Mouse (Mus musculus) liver, embryonic 16.5 days (tissue): Measurements from ENCODE around the gene Gstp2. TPM values are rescaled to one million over a fixed set of nuclear protein-coding genes. Genes with fewer than 3 reads are reported as not detected.

Experiments used
- ATAC-seq: fragments of 200-750 bp; cut with Nextera tagmentation; 2 replicates; pipeline ENCODE4 v1.8.0; 2017; ENCODE audit warnings: low read depth, mild to moderate bottlenecking, moderate number of reproducible peaks, moderate library complexity
- H3K27ac ChIP-seq: fragments of 300-500 bp; sonication (generic); 2 replicates; pipeline ENCODE4 v1.5.1; 2014; ENCODE audit warnings: mild to moderate bottlenecking, low read length
- H3K27me3 ChIP-seq: fragments of 300-500 bp; sonication (generic); 2 replicates; pipeline ENCODE4 v1.6.1; 2014; ENCODE audit warnings: low read depth, low read length, mixed read lengths; ENCODE audit not compliant: control insufficient read depth, insufficient read depth
- H3K36me3 ChIP-seq: fragments of 300-500 bp; sonication (generic); 2 replicates; pipeline ENCODE4 v1.6.1; 2014; ENCODE audit warnings: mild to moderate bottlenecking; ENCODE audit not compliant: control insufficient read depth, insufficient read depth
- H3K4me1 ChIP-seq: fragments of 300-500 bp; sonication (generic); 2 replicates; pipeline ENCODE4 v1.6.1; 2014; ENCODE audit warnings: low read depth, low read length, mixed read lengths; ENCODE audit not compliant: control insufficient read depth
- H3K4me2 ChIP-seq: fragments of 300-500 bp; sonication (generic); 2 replicates; pipeline ENCODE4 v1.6.1; 2014; ENCODE audit warnings: low read depth, low read length, mixed read lengths
- H3K4me3 ChIP-seq: fragments of 300-500 bp; sonication (generic); 2 replicates; pipeline ENCODE4 v1.5.1; 2014; ENCODE audit warnings: low read depth, mild to moderate bottlenecking, low read length
- H3K9ac ChIP-seq: fragments of 300-500 bp; sonication (generic); 2 replicates; pipeline ENCODE4 v1.6.1; 2014; ENCODE audit warnings: low read depth, low read length
- H3K9me3 ChIP-seq: fragments of 300-500 bp; sonication (generic); replicated peaks from 2 replicates; pipeline ENCODE4 v1.6.1; 2016; ENCODE audit warnings: low read length; ENCODE audit not compliant: control insufficient read depth
- WGBS: fragments of 180-500 bp; shearing (Covaris S2); extraction: QIAGEN DNeasy Blood & Tissue Kit; methylation state at CpG from one replicate; pipeline ENCODE4 v1.1.7; 2014; ENCODE audit not compliant: insufficient replicate concordance; 5-methylcytosine and 5-hydroxymethylcytosine counted together
- polyA plus RNA-seq: library from polyadenylated mRNA; unstranded; fragments of >200 nt; fragmentation: Nextera tagmentation; extraction: Ambion mirVana; gene quantifications from 2 replicates; pipeline ENCODE4 v1.2.1, GENCODE M21; 2015

Gene Gstp2
- polyA plus RNA-seq, 1 experiment from 2014 or later, result 6.1 TPM

DNA sequence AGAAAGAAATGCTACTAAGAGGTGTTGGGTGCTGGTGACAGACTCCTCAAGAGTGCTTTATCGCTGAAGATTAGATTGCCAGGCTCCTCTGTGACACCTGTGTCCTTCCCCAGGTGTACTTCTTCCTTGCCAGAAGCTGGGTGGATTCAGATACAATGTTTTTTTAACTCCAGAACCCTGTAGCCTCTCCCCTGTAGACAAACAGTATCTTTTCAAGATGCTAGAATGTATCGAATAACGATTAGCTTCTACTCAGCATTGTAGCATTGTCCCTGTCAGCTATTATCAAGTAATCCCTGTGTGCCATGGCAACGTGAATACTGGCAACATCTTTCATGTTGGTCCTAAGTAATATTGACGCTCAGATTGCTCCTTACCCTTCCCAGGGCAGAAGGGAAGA is 12.1 kb downstream of the Gstp2 start:
- no peak overlapping the region for H3K9ac ChIP-seq
- no peak for ATAC-seq

DNA sequence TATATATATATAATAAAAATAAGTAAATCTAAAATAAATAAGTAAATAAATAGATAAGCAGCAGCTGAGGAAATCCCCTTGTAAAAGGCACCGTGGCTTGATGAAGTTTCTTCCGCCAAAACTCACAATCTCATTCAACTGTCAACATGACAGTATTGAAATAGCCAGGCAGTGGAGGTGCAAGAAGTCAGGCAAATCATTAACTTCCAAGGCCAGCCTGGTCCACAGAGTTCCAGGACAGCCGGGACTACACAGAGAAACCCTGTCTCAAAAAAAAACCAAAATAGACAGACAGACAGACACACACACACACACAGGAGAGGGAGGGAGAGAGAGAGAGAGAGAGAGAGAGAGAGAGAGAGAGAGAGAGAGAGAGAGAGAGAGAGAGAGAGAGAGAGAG is 12.5 kb downstream of the Gstp2 start:
- H3K4me2 ChIP-seq, result no peak overlapping the region
- H3K27me3 ChIP-seq, result no peaks in the 10 kb centered on the region
- no peak overlapping the region for H3K9ac ChIP-seq
- WGBS, result 57% methylated on average over 3 of the region's 3 CpGs
- peaks cover 17% of the 10 kb centered on the region for H3K4me1 ChIP-seq
- no peak overlapping the region for H3K4me3 ChIP-seq
- no peaks in the 10 kb centered on the region for H3K9me3 ChIP-seq
- H3K27ac ChIP-seq, result peak overlapping the region; percentile 60
- ATAC-seq, result peak; percentile 57
- H3K36me3 ChIP-seq, result no peaks in the 10 kb centered on the region; the same call in 1 of the 2 replicates

More for the DNA sequence above, 12.1 kb downstream of the Gstp2 start:
- no peak overlapping the region for H3K4me3 ChIP-seq
- no peaks in the 10 kb centered on the region for H3K9me3 ChIP-seq
- no peak overlapping the region for H3K4me2 ChIP-seq
- H3K27ac ChIP-seq, result peak overlapping the region; percentile 8; the same call in 1 of the 2 replicates
- peaks cover 19% of the 10 kb centered on the region for H3K4me1 ChIP-seq
- WGBS, result 60% methylated on average over 5 of the region's 5 CpGs
- H3K27me3 ChIP-seq, result no peaks in the 10 kb centered on the region
- no peaks in the 10 kb centered on the region; the same call in 1 of the 2 replicates for H3K36me3 ChIP-seq

DNA sequence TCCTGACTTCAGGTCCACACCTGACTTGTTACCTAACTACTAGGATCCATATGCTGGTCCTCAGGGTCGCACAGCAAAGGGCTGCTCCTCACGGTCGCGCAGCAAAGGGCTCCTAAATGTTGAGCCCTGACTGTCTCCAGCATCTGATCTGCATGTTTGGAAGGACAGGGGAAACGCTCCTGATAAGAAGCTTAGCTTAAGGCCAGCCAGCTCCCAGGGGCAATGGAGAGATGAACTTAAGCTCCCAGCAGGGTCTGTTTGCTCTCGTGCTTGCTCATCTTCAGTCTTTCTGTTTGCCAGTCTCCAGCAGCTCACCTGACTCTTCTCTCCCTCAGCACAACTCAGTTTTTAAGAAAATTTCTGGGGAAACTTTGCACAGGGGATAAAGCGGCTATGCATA is 13.2 kb downstream of the Gstp2 start:
- no peak for ATAC-seq
- no peaks in the 10 kb centered on the region for H3K27me3 ChIP-seq
- no peak overlapping the region for H3K4me2 ChIP-seq
- peaks cover 12% of the 10 kb centered on the region for H3K4me1 ChIP-seq
- H3K4me3 ChIP-seq, result no peak overlapping the region
- H3K9me3 ChIP-seq, result no peaks in the 10 kb centered on the region
- H3K27ac ChIP-seq, result peak overlapping the region; percentile 60
- 45% methylated on average over 7 of the region's 7 CpGs for WGBS
- H3K9ac ChIP-seq, result no peak overlapping the region
- no peaks in the 10 kb centered on the region; the same call in 1 of the 2 replicates for H3K36me3 ChIP-seq

GRCm38 (mm10) chr19:4027576-4027975 is 18.2 kb downstream of the Gstp2 start:
- H3K36me3 ChIP-seq, result no peaks in the 10 kb centered on the region
- H3K4me2 ChIP-seq, result no peak overlapping the region
- no peak for ATAC-seq
- H3K9ac ChIP-seq, result no peak overlapping the region
- H3K27ac ChIP-seq, result no peak overlapping the region
- no peaks in the 10 kb centered on the region; the same call in 1 of the 2 replicates for H3K9me3 ChIP-seq
- no peak overlapping the region for H3K4me3 ChIP-seq
- no peaks in the 10 kb centered on the region for H3K27me3 ChIP-seq
- H3K4me1 ChIP-seq, result no peaks in the 10 kb centered on the region

GRCm38 (mm10) chr19:4023185-4023584 is 22.6 kb downstream of the Gstp2 start:
- Histone ChIP-seq H3K9me3 (no peaks in the 10 kb centered on the region; the same call in 1 of the 2 replicates), H3K4me2 (no peak overlapping the region), H3K36me3 (no peaks in the 10 kb centered on the region), H3K27me3 (no peaks in the 10 kb centered on the region), H3K4me1 (peaks cover 12% of the 10 kb centered on the region), H3K27ac (no peak overlapping the region), H3K9ac (no peak overlapping the region), H3K4me3 (no peak overlapping the region)
- 54% methylated on average over 7 of the region's 7 CpGs for WGBS
- no peak for ATAC-seq

DNA sequence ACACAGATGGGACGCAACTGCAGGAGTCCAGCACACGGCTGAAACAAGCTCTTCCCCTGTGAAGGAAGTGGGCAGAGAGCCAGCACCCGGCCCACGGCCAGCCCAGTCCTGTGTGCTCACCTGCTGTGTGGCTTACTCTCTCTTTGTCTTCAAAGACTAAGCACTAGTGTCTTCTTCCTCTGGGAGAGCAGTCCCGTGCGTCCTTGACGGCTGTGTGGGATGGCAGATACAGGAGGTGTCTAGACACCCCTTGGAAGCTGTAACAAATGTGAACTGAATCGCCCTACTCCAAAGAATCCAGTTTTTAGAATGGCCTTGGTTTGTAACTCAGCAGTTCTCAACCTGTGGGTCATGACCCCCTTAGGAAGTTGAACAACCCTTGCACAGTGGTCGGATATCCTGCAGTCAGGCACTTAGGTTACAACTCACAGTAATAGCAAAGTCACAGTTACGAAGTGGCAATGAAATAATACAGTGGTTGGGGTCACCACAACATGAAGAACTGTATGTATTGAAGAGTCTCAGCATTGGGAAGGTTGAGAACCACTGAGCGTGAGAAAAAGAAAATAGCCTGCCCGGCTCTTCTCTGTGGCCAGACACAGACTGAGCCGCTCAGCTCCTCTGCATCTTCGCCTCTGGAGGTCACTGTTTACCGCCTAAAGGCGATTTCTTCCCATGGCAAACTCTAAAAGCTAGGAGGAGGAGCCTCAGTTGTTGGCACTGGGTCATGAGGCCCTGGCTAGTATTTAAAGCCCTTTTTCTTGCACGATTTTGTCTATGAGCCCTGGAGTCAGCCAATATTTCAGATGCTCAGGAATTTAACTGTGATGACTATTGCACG is 26.9 kb downstream of the Gstp2 start:
- Histone ChIP-seq H3K9me3 (no peaks in the 10 kb centered on the region), H3K9ac (peak overlapping the region; percentile 22; the same call in 1 of the 2 replicates), H3K27me3 (no peaks in the 10 kb centered on the region), H3K27ac (0 out of 2 replicates have a peak overlapping the region, but pooled peaks have one; percentile 14), H3K4me3 (no peak overlapping the region), H3K4me1 (peaks cover 25% of the 10 kb centered on the region), H3K4me2 (peak overlapping the region; percentile 21; the same call in 1 of the 2 replicates), H3K36me3 (no peaks in the 10 kb centered on the region)
- 29% methylated on average over 18 of the region's 18 CpGs for WGBS
- peak; percentile 78 for ATAC-seq

DNA sequence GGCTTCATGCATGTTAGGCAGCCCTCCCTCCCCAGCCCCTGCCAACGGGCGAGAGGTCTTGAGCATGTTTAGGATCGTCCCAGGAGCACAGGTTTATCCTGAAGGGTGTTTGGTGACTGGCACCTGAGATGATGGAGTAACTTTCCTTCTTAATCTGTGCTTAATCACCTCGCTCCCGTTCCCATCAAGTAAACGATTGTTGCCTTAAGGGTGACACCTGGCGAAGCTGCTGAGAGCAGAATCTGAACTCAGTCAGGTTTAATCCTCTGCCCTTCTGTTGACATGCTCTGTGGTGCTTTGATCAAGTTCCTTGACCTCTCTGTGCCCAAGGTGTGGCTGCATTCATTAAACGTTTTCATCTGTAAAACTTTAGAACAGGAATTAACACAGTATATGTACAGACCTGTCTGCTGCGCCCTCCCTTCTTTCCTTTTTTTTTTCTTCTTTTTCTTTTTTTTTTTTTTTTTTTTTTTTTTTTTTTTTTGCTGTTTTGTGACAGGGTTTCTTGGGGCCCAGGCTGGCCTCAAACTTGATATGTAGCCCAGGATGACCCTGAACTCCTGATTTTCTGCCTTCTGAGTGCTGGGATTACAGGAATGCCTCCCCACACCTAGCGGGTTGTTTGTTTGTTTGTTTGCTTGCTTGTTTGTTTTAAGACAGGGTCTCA is 27.8 kb downstream of the Gstp2 start:
- Histone ChIP-seq H3K4me2 (no peak overlapping the region), H3K36me3 (no peaks in the 10 kb centered on the region), H3K9me3 (no peaks in the 10 kb centered on the region), H3K27me3 (no peaks in the 10 kb centered on the region), H3K9ac (no peak overlapping the region), H3K4me1 (peaks cover 31% of the 10 kb centered on the region), H3K4me3 (no peak overlapping the region), H3K27ac (no peak overlapping the region)
- no peak for ATAC-seq
- WGBS, result 68% methylated on average over 10 of the region's 10 CpGs

- 16% methylated on average over 5 of the region's 5 CpGs for WGBS
- Histone ChIP-seq H3K9ac (no peak overlapping the region), H3K27ac (peak overlapping the region; percentile 71), H3K4me3 (no peak overlapping the region), H3K36me3 (no peaks in the 10 kb centered on the region; the same call in 1 of the 2 replicates), H3K4me2 (no peak overlapping the region), H3K27me3 (no peaks in the 10 kb centered on the region), H3K4me1 (peaks cover 47% of the 10 kb centered on the region), H3K9me3 (no peaks in the 10 kb centered on the region)
- ATAC-seq, result peak; percentile 10; the same call in 1 of the 2 replicates
These were observed 30.2 kb downstream of the Gstp2 start for GRCm38 (mm10) chr19:4015635-4016034.

GRCm38 (mm10) chr19:4014802-4015201 is 31.0 kb downstream of the Gstp2 start:
- no peak overlapping the region for H3K4me3 ChIP-seq
- H3K27me3 ChIP-seq, result no peaks in the 10 kb centered on the region
- peaks cover 47% of the 10 kb centered on the region for H3K4me1 ChIP-seq
- H3K27ac ChIP-seq, result peak overlapping the region; percentile 71
- ATAC-seq, result no peak
- H3K9ac ChIP-seq, result no peak overlapping the region
- H3K36me3 ChIP-seq, result peaks cover 2% of the 10 kb centered on the region; the same call in 1 of the 2 replicates
- no peak overlapping the region for H3K4me2 ChIP-seq
- H3K9me3 ChIP-seq, result no peaks in the 10 kb centered on the region
